Mouse (Mus musculus): ENCODE results near the gene Jakmip3.

DNA sequence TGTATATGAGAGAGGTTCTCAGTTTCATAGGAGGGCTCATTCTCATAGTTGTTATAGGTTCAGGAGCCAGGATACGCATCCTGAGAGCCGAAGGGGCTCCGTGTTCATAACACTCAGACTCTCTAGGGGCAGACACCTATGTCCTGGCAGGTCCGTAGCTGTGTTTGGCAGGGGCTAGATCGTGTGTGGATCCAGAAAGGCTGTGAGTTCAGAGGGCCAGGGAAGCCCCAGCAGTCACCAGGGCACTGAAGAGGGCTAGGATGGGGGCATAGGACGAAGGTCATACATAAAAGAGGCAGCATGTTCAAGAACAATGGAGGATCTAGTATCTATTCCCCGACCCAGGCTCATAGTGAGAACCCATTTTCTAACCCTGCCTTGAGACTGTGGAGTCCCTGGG is 154.8 kb downstream of the Jakmip3 start:
- TF ChIP-seq CTCF (IDR thresholded peaks at IDR 0.05; ENCODE audit: low read depth) (no peak), EP300 (IDR thresholded peaks at IDR 0.05; ENCODE audit: low read depth) (no peak)

Measured in liver, embryonic 14.5 days (tissue).